Mouse (Mus musculus) layer of hippocampus, adult 8-10 months (tissue): Measurements from ENCODE around the gene Dmrt3. TPM values are rescaled to one million over a fixed set of nuclear protein-coding genes. Genes with fewer than 3 reads are reported as not detected.

Experiments used
- total RNA-seq, 4 experiments: library from RNA; stranded (reverse); gene quantifications; 2 replicates each; pipeline ENCODE4 v1.2.4; 2022

Gene Dmrt3
- total RNA-seq, 4 experiments from 2014 or later: 0.31 to 0.57 (median 0.38) TPM

Other genes with a start within 250 kb of the Dmrt3 start
- gene Dmrt1, start 104.7 kb upstream of the Dmrt3 start, total RNA-seq: not detected
- gene Dmrt2, start 62.1 kb downstream of the Dmrt3 start, total RNA-seq: 1 to 10 TPM; 1.1 to 1.6 (median 1.3) TPM